Mouse (Mus musculus) ovary, postnatal 10 days (tissue): ENCODE results near the gene St8sia1.

Experiments
- DNase-seq: peaks from one replicate; pipeline ENCODE4 v3.0.0; 2022; ENCODE audit warnings: low spot score

Gene St8sia1

GRCm38 (mm10) chr6:142944470-142944869, 19.8 kb downstream of the St8sia1 start:
- no peak for DNase-seq

GRCm38 (mm10) chr6:142943419-142943818, 20.8 kb downstream of the St8sia1 start:
- no peak for DNase-seq

GRCm38 (mm10) chr6:142941596-142942381, 22.5 kb downstream of the St8sia1 start:
- DNase-seq, result no peak

- no peak for DNase-seq
Measured at GRCm38 (mm10) chr6:142941078-142941477, 23.2 kb downstream of the St8sia1 start.

- DNase-seq, result no peak
Measured at GRCm38 (mm10) chr6:142938549-142939345, 25.5 kb downstream of the St8sia1 start.

- no peak for DNase-seq
Measured at GRCm38 (mm10) chr6:142938074-142938473, 26.2 kb downstream of the St8sia1 start.

GRCm38 (mm10) chr6:142932582-142932981, 31.7 kb downstream of the St8sia1 start:
- DNase-seq, result no peak

- DNase-seq, result no peak
Measured at GRCm38 (mm10) chr6:142932144-142932543, 32.1 kb downstream of the St8sia1 start.

- DNase-seq, result no peak
Measured at GRCm38 (mm10) chr6:142928551-142929309, 35.5 kb downstream of the St8sia1 start.

GRCm38 (mm10) chr6:142926901-142927605, 37.2 kb downstream of the St8sia1 start:
- no peak for DNase-seq

- no peak for DNase-seq
Measured at GRCm38 (mm10) chr6:142925921-142926320, 38.3 kb downstream of the St8sia1 start.

- DNase-seq, result no peak
Measured at GRCm38 (mm10) chr6:142925374-142925773, 38.9 kb downstream of the St8sia1 start.

- DNase-seq, result no peak
Measured at GRCm38 (mm10) chr6:142920901-142921300, 43.4 kb downstream of the St8sia1 start.

- no peak for DNase-seq
Measured at GRCm38 (mm10) chr6:142918691-142919090, 45.6 kb downstream of the St8sia1 start.

GRCm38 (mm10) chr6:142917471-142917901, 46.8 kb downstream of the St8sia1 start:
- DNase-seq, result no peak

- DNase-seq, result no peak
Measured at GRCm38 (mm10) chr6:142916271-142916941, 47.8 kb downstream of the St8sia1 start.

- DNase-seq, result no peak
Measured at GRCm38 (mm10) chr6:142915464-142915863, 48.8 kb downstream of the St8sia1 start.

- DNase-seq, result no peak
Measured at GRCm38 (mm10) chr6:142914676-142915075, 49.6 kb downstream of the St8sia1 start.

GRCm38 (mm10) chr6:142911263-142911662, 53.0 kb downstream of the St8sia1 start:
- no peak for DNase-seq

- no peak for DNase-seq
Measured at GRCm38 (mm10) chr6:142910721-142911120, 53.5 kb downstream of the St8sia1 start.

GRCm38 (mm10) chr6:142909771-142910105, 54.5 kb downstream of the St8sia1 start:
- DNase-seq, result no peak
